11 mouse cellular contexts compared by ENCODE assay signal in the genomic region with DNA sequence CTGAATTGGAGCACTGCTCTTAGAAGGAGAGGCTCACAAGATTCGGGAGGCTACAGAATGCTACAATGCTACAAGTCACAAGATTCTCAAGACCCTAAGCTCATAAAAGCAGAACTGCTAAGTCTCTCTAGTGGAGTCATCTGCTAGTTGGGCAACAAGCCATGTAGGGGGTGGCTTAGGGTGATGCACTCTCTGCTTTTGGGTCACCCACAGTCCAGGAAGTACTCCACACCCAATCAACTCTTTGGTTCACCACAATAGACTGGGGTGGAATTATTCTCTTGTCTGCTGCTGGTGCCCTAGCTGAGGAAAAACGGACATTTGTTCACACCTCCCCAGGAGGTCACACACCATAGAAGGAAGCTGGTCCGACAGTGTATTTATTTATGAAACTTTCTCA. TPM values are rescaled to one million over a fixed set of nuclear protein-coding genes. Genes with fewer than 3 reads are reported as not detected.
A peak's percentile ranks its signal among the peaks of the same experiment; 100 is the strongest.
DNase-seq lines count a peak whose midpoint lies in the region; ATAC-seq and TF ChIP-seq lines count a peak whose summit lies in the region.
"Had no signal": no experiment of that assay in that cellular context is flagged by ENCODE, and none has a peak within 500 bp of the region (broad histone marks: within the 10 kb centered on the region; RNA-seq: fewer than 3 reads in every experiment).

No protein-coding gene starts in this region.

- no peak overlapping the region for H3K4me3 ChIP-seq in kidney, adult 2 months (ENCODE audit: insufficient read depth, low read depth, low read length)
- no peak overlapping the region for H3K4me3 ChIP-seq in kidney, embryonic 15.5 days (replicated peaks)
- no peak overlapping the region for H3K4me3 ChIP-seq in liver, embryonic 16.5 days (ENCODE audit: low read depth, low read length)
- H3K4me3 ChIP-seq: midbrain, embryonic 12.5 days had no signal

- no peak overlapping the region for H3K9ac ChIP-seq in kidney, embryonic 15.5 days
- H3K9ac ChIP-seq in liver, embryonic 16.5 days (ENCODE audit: low read depth, low read length), result no peak overlapping the region
- H3K9ac ChIP-seq: midbrain, embryonic 12.5 days had no signal

- H3K9me3 ChIP-seq in kidney, embryonic 15.5 days (replicated peaks), result no peaks in the 10 kb centered on the region
- H3K9me3 ChIP-seq in liver, embryonic 16.5 days (replicated peaks; ENCODE audit: control insufficient read depth, low read length), result no peaks in the 10 kb centered on the region
- H3K9me3 ChIP-seq: midbrain, embryonic 12.5 days had no signal

- DNase-seq in kidney, adult 2 months, result peak; percentile 32
- DNase-seq in CD4-positive helper T cell, adult 2 months (ENCODE audit: low read depth, low spot score), result peak; percentile 28
- DNase-seq in frontal cortex, adult 2 months (ENCODE audit: extremely low spot score in 1 of 2, low spot score in 1 of 2), result no peak
- no peak for DNase-seq in urinary bladder, adult 18-20 months (ENCODE audit: low spot score in 2 of 2)
- no peak for DNase-seq in adrenal gland, postnatal 10 days
- DNase-seq: left cerebral cortex, postnatal 4 days; right cerebral cortex, postnatal 25 days had no signal

- TF ChIP-seq CTCF in kidney, adult 2 months (conservative IDR thresholded peaks at IDR 0.05; ENCODE audit: insufficient read depth, insufficient read length, low read depth, low read length), result no peak

- H3K36me3 ChIP-seq in kidney, adult 2 months (ENCODE audit: control insufficient read depth, insufficient read depth, low read length), result no peaks in the 10 kb centered on the region
- no peaks in the 10 kb centered on the region for H3K36me3 ChIP-seq in kidney, embryonic 15.5 days
- H3K36me3 ChIP-seq in liver, embryonic 16.5 days (ENCODE audit: control insufficient read depth, insufficient read depth), result no peaks in the 10 kb centered on the region
- H3K36me3 ChIP-seq: midbrain, embryonic 12.5 days had no signal

- no peaks in the 10 kb centered on the region for H3K4me1 ChIP-seq in kidney, adult 2 months (ENCODE audit: control insufficient read depth, insufficient read depth, low read length)
- H3K4me1 ChIP-seq in kidney, embryonic 15.5 days, result peaks cover 12% of the 10 kb centered on the region
- no peaks in the 10 kb centered on the region for H3K4me1 ChIP-seq in liver, embryonic 16.5 days (ENCODE audit: control insufficient read depth, low read depth, low read length)

- H3K27ac ChIP-seq in kidney, adult 2 months (ENCODE audit: insufficient read depth, low read depth, low read length), result no peak overlapping the region
- no peak overlapping the region for H3K27ac ChIP-seq in kidney, embryonic 15.5 days
- H3K27ac ChIP-seq in liver, embryonic 16.5 days (ENCODE audit: low read length), result no peak overlapping the region
- H3K27ac ChIP-seq: midbrain, embryonic 12.5 days had no signal

- TF ChIP-seq POLR2A in kidney, adult 2 months (IDR thresholded peaks at IDR 0.05; ENCODE audit: low read depth, low read length), result no peak

- H3K27me3 ChIP-seq in kidney, adult 2 months (replicated peaks; ENCODE audit: control insufficient read depth, insufficient read depth, low read length), result no peaks in the 10 kb centered on the region
- no peaks in the 10 kb centered on the region for H3K27me3 ChIP-seq in kidney, embryonic 15.5 days
- H3K27me3 ChIP-seq in liver, embryonic 16.5 days (ENCODE audit: control insufficient read depth, insufficient read depth, low read depth, low read length), result peaks cover 7% of the 10 kb centered on the region
- H3K27me3 ChIP-seq: midbrain, embryonic 12.5 days had no signal

- ATAC-seq in kidney, embryonic 15.5 days (replicated peaks; ENCODE audit: low FRiP score), result no peak
- peak; percentile 53; the same call in 1 of the 2 replicates for ATAC-seq in liver, embryonic 16.5 days (ENCODE audit: low read depth)
- ATAC-seq in megakaryocyte-erythroid progenitor cell, adult 5-6 weeks (replicated peaks; ENCODE audit: low FRiP score, low TSS enrichment, poor library complexity, severe bottlenecking), result peak; percentile 66

- no peak overlapping the region for H3K4me2 ChIP-seq in kidney, embryonic 15.5 days
- H3K4me2 ChIP-seq in liver, embryonic 16.5 days (ENCODE audit: low read depth, low read length), result no peak overlapping the region
- H3K4me2 ChIP-seq: midbrain, embryonic 12.5 days had no signal

- 51% methylated on average over 3 of the region's 3 CpGs for WGBS in kidney, adult 2 months
- 40% methylated on average over 3 of the region's 3 CpGs for WGBS in kidney, embryonic 15.5 days
- 24% methylated on average over 3 of the region's 3 CpGs for WGBS in liver, embryonic 16.5 days (ENCODE audit: insufficient replicate concordance)

RNA-seq across cellular contexts. Expression of a gene that starts 5.3 kb away (rescaled TPM):
- 11.4 and 11.6 TPM in 2 replicates for polyA plus RNA-seq in kidney, adult 2 months (2012; rRNA removed)
- 54.3 and 58.4 TPM in 2 replicates for polyA plus RNA-seq in kidney, embryonic 15.5 days (2015; fragmentation: Nextera tagmentation; extraction: Ambion mirVana)
- polyA plus RNA-seq in liver, embryonic 16.5 days (2015; fragmentation: Nextera tagmentation; extraction: Ambion mirVana), result 12.7 and 16.2 TPM in 2 replicates
- total RNA-seq in megakaryocyte-erythroid progenitor cell, adult 5-6 weeks (2014; fragmentation: Nextera tagmentation), result 13.2 and 15.5 TPM in 2 replicates
- total RNA-seq in megakaryocyte-erythroid progenitor cell, adult 5-6 weeks (2017), result 15.9 and 19.2 TPM in 2 replicates
- 84.4 and 85.5 TPM in 2 replicates for polyA plus RNA-seq in frontal cortex, adult 2 months (2012; rRNA removed)
- total RNA-seq in adrenal gland, postnatal 10 days (2021), result 10 to 100 TPM; 28.2 to 36.7 TPM

RNA-seq across cellular contexts. Expression of a gene that starts 16.6 kb away (rescaled TPM):
- 4.9 and 5.7 TPM in 2 replicates for polyA plus RNA-seq in kidney, adult 2 months (2012; rRNA removed)
- 24.9 and 26.9 TPM in 2 replicates for polyA plus RNA-seq in kidney, embryonic 15.5 days (2015; fragmentation: Nextera tagmentation; extraction: Ambion mirVana)
- 7.3 and 8.0 TPM in 2 replicates for polyA plus RNA-seq in liver, embryonic 16.5 days (2015; fragmentation: Nextera tagmentation; extraction: Ambion mirVana)
- total RNA-seq in megakaryocyte-erythroid progenitor cell, adult 5-6 weeks (2014; fragmentation: Nextera tagmentation), result 17.3 and 22.4 TPM in 2 replicates
- 24.9 and 29.0 TPM in 2 replicates for total RNA-seq in megakaryocyte-erythroid progenitor cell, adult 5-6 weeks (2017)
- polyA plus RNA-seq in frontal cortex, adult 2 months (2012; rRNA removed), result 10.1 TPM in 2 replicates
- 10 to 100 TPM; 13.1 to 13.5 TPM for total RNA-seq in adrenal gland, postnatal 10 days (2021)

Comparison
In these comparisons a context has a peak if more than half of its experiments do, and no peak if none do; other contexts are left out.
1. DNase-seq: peak in kidney, adult 2 months (single experiment) and CD4-positive helper T cell, adult 2 months (single experiment); none in frontal cortex, adult 2 months (0 of 2), urinary bladder, adult 18-20 months (0 of 2) and adrenal gland, postnatal 10 days (single experiment).